Mouse (Mus musculus): Measurements from ENCODE around the gene Mab21l2. TPM values are rescaled to one million over a fixed set of nuclear protein-coding genes. Genes with fewer than 3 reads are reported as not detected.
A peak's percentile ranks its signal among the peaks of the same experiment; 100 is the strongest.

Gene Mab21l2
- total and polyA plus RNA-seq, 3 experiments = 0.05 to 1.3 (median 0.33) TPM

DNA sequence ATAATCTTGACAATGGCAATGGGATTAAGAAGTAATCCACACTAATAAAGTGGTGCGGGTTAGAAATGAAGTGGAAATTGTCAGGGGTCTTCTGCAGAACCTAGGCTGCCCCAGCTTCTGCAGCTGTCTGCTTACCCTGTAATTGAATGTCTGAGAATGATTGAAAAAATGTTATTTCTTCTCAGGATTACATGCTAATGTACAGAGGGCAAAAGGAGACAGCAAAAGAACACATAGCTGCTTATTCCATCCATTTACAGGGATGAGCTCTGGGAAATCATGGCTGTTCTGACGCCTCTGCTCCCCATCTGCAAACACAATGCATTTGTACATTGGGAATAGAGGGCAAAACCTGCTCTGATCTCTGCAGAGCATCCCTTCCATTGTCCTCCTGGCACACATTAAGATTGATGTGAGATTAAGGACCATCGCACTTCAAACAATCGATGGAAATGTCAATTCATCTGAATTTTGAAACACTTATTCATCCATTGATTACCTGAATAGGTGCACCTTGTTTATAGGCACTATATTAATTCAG is 7.3 kb downstream of the Mab21l2 start:
- H3K27me3 ChIP-seq (ENCODE audit: insufficient read depth, low read length) = no peaks in the 10 kb centered on the region
- no peaks in the 10 kb centered on the region for H3K36me3 ChIP-seq (replicated peaks)
- no peak for TF ChIP-seq GATA2 (IDR thresholded peaks at IDR 0.05; ENCODE audit: borderline replicate concordance, low read depth, low read length)
- no peaks in the 10 kb centered on the region for H3K9me3 ChIP-seq (replicated peaks)
- no peak overlapping the region for H3K4me3 ChIP-seq (ENCODE audit: low read depth, low read length)
- DNase-seq (ENCODE audit: low spot score) (no peak), ATAC-seq (ENCODE audit: extremely low read depth, insufficient number of reproducible peaks, low FRiP score, poor library complexity, severe bottlenecking) (no peak)
- H3K4me1 ChIP-seq (ENCODE audit: insufficient read depth, low read depth, low read length) = peaks cover 10% of the 10 kb centered on the region

DNA sequence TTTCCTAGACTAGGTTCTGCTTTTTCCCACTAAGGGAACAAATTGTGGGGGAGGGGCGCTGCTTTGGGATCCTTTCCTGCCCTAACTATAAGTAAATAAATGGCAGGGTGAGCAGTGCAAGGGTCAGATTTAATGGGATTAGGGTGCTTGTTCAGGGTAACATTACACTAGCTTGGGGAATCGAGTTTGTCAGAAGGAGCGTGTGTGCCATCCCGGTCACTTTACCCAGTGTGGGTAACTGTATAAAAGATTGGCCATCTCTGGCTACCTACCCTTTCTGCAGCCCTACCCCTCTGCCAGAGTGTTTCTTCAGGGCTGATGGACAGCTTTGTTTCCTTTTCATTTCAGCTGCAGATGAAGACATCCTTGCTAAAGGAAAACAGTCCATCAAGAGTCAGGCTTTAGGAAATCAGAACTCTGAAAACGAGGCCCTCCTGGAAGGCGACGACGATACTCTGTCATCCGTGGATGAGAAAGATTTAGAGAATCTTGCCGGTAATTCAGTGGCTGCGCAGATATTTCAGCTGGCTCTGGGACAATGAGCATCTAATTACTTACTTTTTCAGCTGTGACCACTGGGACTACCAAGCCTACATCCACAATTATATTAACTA is 8.8 kb downstream of the Mab21l2 start:
- H3K27me3 ChIP-seq (ENCODE audit: insufficient read depth, low read length) = no peaks in the 10 kb centered on the region
- no peak for TF ChIP-seq CTCF (IDR thresholded peaks at IDR 0.05; ENCODE audit: low read depth, low read length)
- no peaks in the 10 kb centered on the region for H3K9me3 ChIP-seq (replicated peaks)
- H3K4me3 ChIP-seq (ENCODE audit: low read depth, low read length) = no peak overlapping the region
- H3K4me1 ChIP-seq (ENCODE audit: insufficient read depth, low read depth, low read length) = peaks cover 9% of the 10 kb centered on the region
- no peak for ATAC-seq (ENCODE audit: extremely low read depth, insufficient number of reproducible peaks, low FRiP score, poor library complexity, severe bottlenecking)
- no peak for DNase-seq (ENCODE audit: low spot score)
- no peaks in the 10 kb centered on the region for H3K36me3 ChIP-seq (replicated peaks)

DNA sequence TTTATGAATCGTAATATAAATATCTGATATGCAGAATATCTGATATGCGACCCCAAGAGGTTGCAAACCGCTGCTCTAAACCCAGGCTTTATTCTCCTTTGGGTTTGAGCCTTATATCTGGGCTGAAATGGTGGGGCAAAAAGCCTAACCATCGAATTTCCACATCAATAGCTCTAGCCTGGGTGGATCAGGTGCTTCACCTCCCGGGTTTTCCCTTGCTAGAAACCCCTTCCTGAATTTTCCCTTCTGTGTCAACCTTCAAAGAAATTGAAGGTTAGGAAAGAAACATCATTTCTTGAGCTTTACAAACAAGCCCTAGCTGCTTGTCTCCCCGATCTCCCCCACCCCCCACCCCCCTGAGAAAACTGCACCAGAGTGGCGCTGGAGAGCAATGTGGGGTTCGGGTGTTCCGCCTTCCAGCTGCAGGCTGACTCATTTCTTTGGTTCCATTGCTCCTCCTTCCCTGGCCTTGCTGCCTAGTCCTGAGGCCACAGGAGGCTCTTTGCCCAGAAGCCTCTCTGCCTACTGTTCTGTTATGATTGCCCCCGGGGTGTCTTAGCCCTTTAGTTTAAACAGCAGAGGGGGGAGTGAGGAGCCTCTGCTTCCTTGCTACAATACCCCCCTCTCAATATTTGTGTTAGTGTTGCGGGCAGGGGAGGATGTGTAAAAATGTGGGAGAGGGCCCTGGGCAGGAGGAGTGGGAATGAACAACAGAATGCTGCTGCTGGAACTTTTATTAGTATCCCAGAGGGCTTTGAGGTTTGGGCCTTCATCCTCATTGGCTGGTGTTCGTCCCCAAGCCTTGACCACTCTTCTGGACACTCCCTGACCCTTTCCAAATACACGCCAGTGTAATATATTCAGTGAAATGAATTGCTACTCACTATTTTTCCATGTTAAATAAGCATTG is 9.5 kb downstream of the Mab21l2 start:
- Histone ChIP-seq H3K27me3 (ENCODE audit: insufficient read depth, low read length) (no peaks in the 10 kb centered on the region), H3K4me1 (ENCODE audit: insufficient read depth, low read depth, low read length) (peaks cover 8% of the 10 kb centered on the region), H3K36me3 (replicated peaks) (no peaks in the 10 kb centered on the region), H3K9me3 (replicated peaks) (no peaks in the 10 kb centered on the region), H3K4me3 (ENCODE audit: low read depth, low read length) (no peak overlapping the region)
- DNase-seq (ENCODE audit: low spot score) (peak; percentile 8), ATAC-seq (ENCODE audit: extremely low read depth, insufficient number of reproducible peaks, low FRiP score, poor library complexity, severe bottlenecking) (no peak)
- TF ChIP-seq GATA2 (IDR thresholded peaks at IDR 0.05; ENCODE audit: borderline replicate concordance, low read depth, low read length) (no peak), GATA1 (IDR thresholded peaks at IDR 0.05; ENCODE audit: borderline replicate concordance, low read length) (no peak), CTCF (IDR thresholded peaks at IDR 0.05; ENCODE audit: low read depth, low read length) (no peak), TAL1 (conservative IDR thresholded peaks at IDR 0.05; ENCODE audit: low read depth, low read length) (no peak), POLR2AphosphoS5 (IDR thresholded peaks at IDR 0.05; ENCODE audit: insufficient replicate concordance, low read depth, low read length) (no peak)

DNA sequence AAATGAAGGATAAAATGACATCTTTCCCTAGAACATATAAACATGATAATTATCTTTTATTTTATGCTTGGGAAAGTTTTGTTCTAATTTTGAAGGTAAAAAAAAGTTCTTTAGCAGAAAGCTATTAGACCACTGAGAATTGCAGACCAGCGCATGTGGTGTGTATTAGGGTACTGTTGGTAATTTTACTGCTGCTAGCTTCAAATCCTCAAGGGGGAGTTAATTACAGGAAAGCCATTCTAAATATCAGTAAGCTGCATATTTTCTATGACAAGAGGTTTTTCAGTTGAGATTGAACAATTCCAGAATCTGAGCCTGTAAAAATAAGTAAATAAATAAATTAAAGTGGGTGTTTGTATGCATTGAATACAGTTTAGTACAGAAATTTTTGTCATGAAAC is 11.7 kb downstream of the Mab21l2 start:
- H3K36me3 ChIP-seq (replicated peaks) = peaks cover 2% of the 10 kb centered on the region
- H3K9me3 ChIP-seq (replicated peaks) = no peaks in the 10 kb centered on the region
- no peaks in the 10 kb centered on the region for H3K27me3 ChIP-seq (ENCODE audit: insufficient read depth, low read length)
- H3K4me1 ChIP-seq (ENCODE audit: insufficient read depth, low read depth, low read length) = peaks cover 8% of the 10 kb centered on the region
- no peak for DNase-seq (ENCODE audit: low spot score)
- no peak for ATAC-seq (ENCODE audit: extremely low read depth, insufficient number of reproducible peaks, low FRiP score, poor library complexity, severe bottlenecking)
- no peak overlapping the region for H3K4me3 ChIP-seq (ENCODE audit: low read depth, low read length)
- TF ChIP-seq GATA1 (IDR thresholded peaks at IDR 0.05; ENCODE audit: borderline replicate concordance, low read length) = no peak
- TF ChIP-seq CTCF (IDR thresholded peaks at IDR 0.05; ENCODE audit: low read depth, low read length) = no peak
- TF ChIP-seq GATA2 (IDR thresholded peaks at IDR 0.05; ENCODE audit: borderline replicate concordance, low read depth, low read length) = no peak
- TF ChIP-seq POLR2AphosphoS5 (IDR thresholded peaks at IDR 0.05; ENCODE audit: insufficient replicate concordance, low read depth, low read length) = no peak
- TF ChIP-seq TAL1 (conservative IDR thresholded peaks at IDR 0.05; ENCODE audit: low read depth, low read length) = no peak

DNA sequence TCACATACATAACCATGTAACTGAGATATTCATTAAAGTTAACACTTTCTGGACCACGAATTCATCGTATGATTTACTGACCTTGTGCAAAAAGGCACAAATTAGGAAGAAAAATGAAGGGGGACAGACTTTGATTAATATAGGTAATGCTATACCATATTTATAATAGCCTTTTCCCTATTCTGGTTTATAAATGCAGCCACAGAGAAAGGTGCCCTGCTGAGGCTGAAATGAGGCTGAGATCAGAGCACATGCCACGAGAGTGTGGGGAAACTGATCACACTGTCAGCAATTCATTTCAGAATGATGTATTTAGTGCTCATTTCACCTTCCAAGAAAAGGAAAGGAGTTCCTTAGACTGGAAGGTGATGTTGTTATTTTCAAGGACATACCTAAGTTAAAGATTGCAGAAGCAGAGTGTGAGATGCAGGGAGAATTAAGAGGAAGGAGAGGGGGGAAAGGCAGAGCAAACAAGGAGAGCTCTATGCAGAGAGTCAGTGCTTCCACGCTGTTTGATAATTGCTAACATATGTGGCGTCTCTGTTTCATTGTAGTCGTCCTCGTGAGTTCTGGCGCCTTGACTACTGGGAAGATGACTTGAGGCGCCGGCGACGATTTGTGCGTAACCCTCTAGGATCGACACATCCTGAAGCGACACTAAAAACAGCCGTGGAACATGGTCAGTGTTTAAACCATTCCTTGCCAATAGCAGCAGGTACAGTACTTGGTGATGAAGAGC is 16.7 kb downstream of the Mab21l2 start:
- ATAC-seq (ENCODE audit: extremely low read depth, insufficient number of reproducible peaks, low FRiP score, poor library complexity, severe bottlenecking) = no peak
- DNase-seq (ENCODE audit: low spot score) = no peak
- Histone ChIP-seq H3K4me1 (ENCODE audit: insufficient read depth, low read depth, low read length) (no peaks in the 10 kb centered on the region), H3K4me3 (ENCODE audit: low read depth, low read length) (no peak overlapping the region), H3K36me3 (replicated peaks) (peaks cover 2% of the 10 kb centered on the region), H3K27me3 (ENCODE audit: insufficient read depth, low read length) (no peaks in the 10 kb centered on the region), H3K9me3 (replicated peaks) (no peaks in the 10 kb centered on the region)
- TF ChIP-seq CTCF (IDR thresholded peaks at IDR 0.05; ENCODE audit: low read depth, low read length) (no peak), GATA2 (IDR thresholded peaks at IDR 0.05; ENCODE audit: borderline replicate concordance, low read depth, low read length) (no peak), POLR2AphosphoS5 (IDR thresholded peaks at IDR 0.05; ENCODE audit: insufficient replicate concordance, low read depth, low read length) (no peak), TAL1 (conservative IDR thresholded peaks at IDR 0.05; ENCODE audit: low read depth, low read length) (no peak), GATA1 (IDR thresholded peaks at IDR 0.05; ENCODE audit: borderline replicate concordance, low read length) (no peak)

DNA sequence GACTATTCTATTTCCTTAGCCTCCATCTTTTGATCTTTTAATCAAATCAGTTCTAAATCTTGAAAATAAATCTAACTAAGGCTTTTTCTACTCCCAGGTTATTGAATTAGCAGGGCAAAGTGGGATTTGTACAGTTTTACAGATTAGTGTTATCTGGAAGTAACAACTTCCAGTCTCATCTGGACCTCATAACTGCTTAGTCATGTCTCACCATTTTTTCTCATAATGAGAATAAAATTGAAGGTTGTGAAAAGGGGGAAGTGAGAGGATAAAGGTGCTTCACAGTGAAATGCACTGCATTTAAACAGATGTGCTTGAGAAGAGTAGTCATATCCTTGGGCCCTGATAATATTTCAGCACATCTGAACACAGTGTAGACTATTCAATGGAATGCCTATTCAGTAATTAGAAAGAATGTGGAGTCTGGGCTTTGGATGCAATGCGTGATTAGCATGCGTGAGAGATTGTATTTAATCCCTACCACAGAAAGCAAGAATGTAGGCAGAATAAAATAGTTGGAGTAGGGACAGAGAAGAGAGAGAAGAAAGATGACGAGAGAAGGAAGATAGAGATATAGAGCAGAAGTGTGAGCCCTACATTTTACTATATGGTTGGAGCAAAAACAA is 25.4 kb downstream of the Mab21l2 start:
- no peak for ATAC-seq (ENCODE audit: extremely low read depth, insufficient number of reproducible peaks, low FRiP score, poor library complexity, severe bottlenecking)
- no peak for TF ChIP-seq GATA1 (IDR thresholded peaks at IDR 0.05; ENCODE audit: borderline replicate concordance, low read length)
- TF ChIP-seq POLR2AphosphoS5 (IDR thresholded peaks at IDR 0.05; ENCODE audit: insufficient replicate concordance, low read depth, low read length) = no peak
- no peak for TF ChIP-seq TAL1 (conservative IDR thresholded peaks at IDR 0.05; ENCODE audit: low read depth, low read length)
- no peak for TF ChIP-seq GATA2 (IDR thresholded peaks at IDR 0.05; ENCODE audit: borderline replicate concordance, low read depth, low read length)
- no peak for TF ChIP-seq CTCF (IDR thresholded peaks at IDR 0.05; ENCODE audit: low read depth, low read length)

More for the DNA sequence above, 25.4 kb downstream of the Mab21l2 start:
- Histone ChIP-seq H3K4me1 (ENCODE audit: insufficient read depth, low read depth, low read length) (no peaks in the 10 kb centered on the region), H3K27me3 (ENCODE audit: insufficient read depth, low read length) (no peaks in the 10 kb centered on the region), H3K4me3 (ENCODE audit: low read depth, low read length) (no peak overlapping the region), H3K36me3 (replicated peaks) (no peaks in the 10 kb centered on the region), H3K9me3 (replicated peaks) (no peaks in the 10 kb centered on the region)
- DNase-seq (ENCODE audit: low spot score) = no peak
